Mouse (Mus musculus): Measurements from ENCODE around the gene Plcl1.

DNA sequence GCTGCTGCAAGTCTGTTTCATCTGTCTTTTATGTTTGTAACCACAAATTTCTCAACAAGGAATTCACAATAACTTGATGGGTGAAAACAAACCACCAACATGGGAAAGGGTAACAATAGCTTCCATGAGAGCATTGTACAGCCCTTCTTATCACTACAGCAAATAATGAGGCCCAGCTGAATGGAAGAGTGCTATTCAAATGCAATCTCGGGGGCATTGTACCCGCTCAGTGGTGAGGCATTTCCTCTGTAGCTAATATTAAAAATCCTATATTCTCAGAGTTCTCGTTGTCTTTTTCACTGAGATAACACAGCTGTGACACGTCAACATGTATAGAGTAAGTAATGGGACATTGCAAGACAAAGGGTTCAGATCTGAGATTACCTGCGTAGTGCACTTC lies 356.6 kb downstream of the Plcl1 start:
- TF ChIP-seq TAL1 (conservative IDR thresholded peaks at IDR 0.05; ENCODE audit: low read depth, low read length) (no peak), CTCF (IDR thresholded peaks at IDR 0.05; ENCODE audit: low read depth, low read length) (no peak), POLR2AphosphoS5 (IDR thresholded peaks at IDR 0.05; ENCODE audit: insufficient replicate concordance, low read depth, low read length) (no peak)
